Mouse (Mus musculus) MN1 (cell line): ENCODE results near the gene Rimbp2.
"Not testable (repeated sequence)": the region's sequence is repeated elsewhere in the genome, so short reads cannot be mapped to it uniquely, and the experiment has no call there.

Experiments used
- DNase-seq: peaks from one replicate; pipeline ENCODE4 v3.0.0-alpha.2; 2016; ENCODE audit warnings: low spot score

The Rimbp2 gene

GRCm38 (mm10) chr5:128953278-128954070, at the start of gene Rimbp2:
Gene Rimbp2 (minus strand): TSS chr5:128953486.
- DNase-seq: peak; percentile 88

GRCm38 (mm10) chr5:129002571-129003011, 49.3 kb upstream of the Rimbp2 start:
- DNase-seq: no peak

GRCm38 (mm10) chr5:129000706-129001468, 47.6 kb upstream of the Rimbp2 start:
- peak; percentile 46 for DNase-seq

GRCm38 (mm10) chr5:128987141-128987954, 34.1 kb upstream of the Rimbp2 start:
- DNase-seq: peak; percentile 51

- DNase-seq: no peak
Observed at GRCm38 (mm10) chr5:128985946-128986345, 32.7 kb upstream of the Rimbp2 start.

- no peak for DNase-seq
Observed at GRCm38 (mm10) chr5:128984536-128984935, 31.2 kb upstream of the Rimbp2 start.

- peak; percentile 75 for DNase-seq
Observed at GRCm38 (mm10) chr5:128981607-128982006, 28.3 kb upstream of the Rimbp2 start.

GRCm38 (mm10) chr5:128980857-128981256, 27.6 kb upstream of the Rimbp2 start:
- no peak for DNase-seq

GRCm38 (mm10) chr5:128978957-128979356, 25.7 kb upstream of the Rimbp2 start:
- no peak for DNase-seq

GRCm38 (mm10) chr5:128977466-128977865, 24.2 kb upstream of the Rimbp2 start:
- not testable (repeated sequence) for DNase-seq

- peak; percentile 24 for DNase-seq
Observed at GRCm38 (mm10) chr5:128976266-128976665, 23.0 kb upstream of the Rimbp2 start.

- DNase-seq: peak; percentile 75
Observed at GRCm38 (mm10) chr5:128971298-128971697, 18.0 kb upstream of the Rimbp2 start.

GRCm38 (mm10) chr5:128970878-128971277, 17.6 kb upstream of the Rimbp2 start:
- peak; percentile 24 for DNase-seq

- no peak for DNase-seq
Observed at GRCm38 (mm10) chr5:128964353-128964752, 11.1 kb upstream of the Rimbp2 start.

- no peak for DNase-seq
Observed at GRCm38 (mm10) chr5:128958916-128959315, 5.6 kb upstream of the Rimbp2 start.

- DNase-seq: not testable (repeated sequence)
Observed at GRCm38 (mm10) chr5:128954371-128954770, 1.1 kb upstream of the Rimbp2 start.

- DNase-seq: peak; percentile 39
Observed at GRCm38 (mm10) chr5:128952291-128953195, 743 bp downstream of the Rimbp2 start.

- no peak for DNase-seq
Observed at GRCm38 (mm10) chr5:128951472-128951871, 1.8 kb downstream of the Rimbp2 start.

- DNase-seq: no peak
Observed at GRCm38 (mm10) chr5:128947093-128947492, 6.2 kb downstream of the Rimbp2 start.

GRCm38 (mm10) chr5:128940436-128940835, 12.8 kb downstream of the Rimbp2 start:
- DNase-seq: no peak

- peak; percentile 59 for DNase-seq
Observed at GRCm38 (mm10) chr5:128935359-128935899, 17.9 kb downstream of the Rimbp2 start.
